ENCODE assay signal across 8 mouse cellular contexts in genomic region chr5:104458832-104459705, GRCm38 (mm10). TPM values are rescaled to one million over a fixed set of nuclear protein-coding genes. Genes with fewer than 3 reads are reported as not detected.
DNase-seq lines count a peak whose midpoint lies in the region; ATAC-seq and TF ChIP-seq lines count a peak whose summit lies in the region.

TSS of gene Pkd2 (plus strand) at chr5:104459450.

- 12% methylated on average over 46 of the region's 46 CpGs for WGBS in bone marrow, adult 2 months
- 13% methylated on average over 38 of the region's 46 CpGs for WGBS in heart, embryonic 11.5 days (ENCODE audit: insufficient replicate concordance)
- 9% methylated on average over 46 of the region's 46 CpGs for WGBS in kidney, embryonic 15.5 days
- WGBS in liver, embryonic 11.5 days = 10% methylated on average over 46 of the region's 46 CpGs
- WGBS in midbrain, postnatal 0 days = 13% methylated on average over 38 of the region's 46 CpGs

- no peaks in the 10 kb centered on the region for H3K27me3 ChIP-seq in heart, embryonic 11.5 days (ENCODE audit: control insufficient read depth, insufficient read depth, low read length)
- no peaks in the 10 kb centered on the region for H3K27me3 ChIP-seq in kidney, embryonic 15.5 days
- H3K27me3 ChIP-seq in liver, embryonic 11.5 days (replicated peaks; ENCODE audit: control insufficient read depth, insufficient read depth, low read length) = peaks cover 12% of the 10 kb centered on the region; the same call in 1 of the 2 replicates
- H3K27me3 ChIP-seq in midbrain, postnatal 0 days (ENCODE audit: insufficient read depth, low read length) = no peaks in the 10 kb centered on the region

- no peaks in the 10 kb centered on the region for H3K9me3 ChIP-seq in heart, embryonic 11.5 days (replicated peaks; ENCODE audit: control insufficient read depth, low read length)
- H3K9me3 ChIP-seq in kidney, embryonic 15.5 days (replicated peaks) = no peaks in the 10 kb centered on the region
- H3K9me3 ChIP-seq in liver, embryonic 11.5 days (ENCODE audit: control insufficient read depth, low read length) = no peaks in the 10 kb centered on the region
- H3K9me3 ChIP-seq in midbrain, postnatal 0 days (ENCODE audit: low read length) = no peaks in the 10 kb centered on the region

- no peak within 1 kb of the TSS; the same call in 1 of the 2 replicates for H3K27ac ChIP-seq in bone marrow, adult 2 months (ENCODE audit: control insufficient read depth, insufficient read depth, low read depth, low read length, poor library complexity)
- peak within 1 kb of the TSS; percentile 89 for H3K27ac ChIP-seq in embryonic fibroblast, embryonic 13.5 days (ENCODE audit: insufficient read depth, low read length)
- H3K27ac ChIP-seq in heart, embryonic 11.5 days (ENCODE audit: low read depth, low read length) = peak within 1 kb of the TSS; percentile 86
- H3K27ac ChIP-seq in kidney, embryonic 15.5 days = peak within 1 kb of the TSS; percentile 95
- peak within 1 kb of the TSS; percentile 9; the same call in 1 of the 2 replicates for H3K27ac ChIP-seq in liver, embryonic 11.5 days (ENCODE audit: low read depth, low read length)
- H3K27ac ChIP-seq in midbrain, postnatal 0 days (ENCODE audit: low read depth, low read length) = peak within 1 kb of the TSS; percentile 98

- peak within 1 kb of the TSS; percentile 95 for H3K9ac ChIP-seq in heart, embryonic 11.5 days (ENCODE audit: low read depth, low read length)
- peak within 1 kb of the TSS; percentile 96 for H3K9ac ChIP-seq in kidney, embryonic 15.5 days
- H3K9ac ChIP-seq in liver, embryonic 11.5 days (ENCODE audit: low read depth, low read length) = peak within 1 kb of the TSS; percentile 63
- peak within 1 kb of the TSS; percentile 99 for H3K9ac ChIP-seq in midbrain, postnatal 0 days (replicated peaks; ENCODE audit: low read length, poor library complexity, severe bottlenecking)

- no peak for TF ChIP-seq POLR2A in bone marrow, adult 2 months (IDR thresholded peaks at IDR 0.05; ENCODE audit: borderline replicate concordance, control insufficient read depth, low read depth, low read length)
- peak; percentile 74 for TF ChIP-seq POLR2A in embryonic fibroblast, embryonic 13.5 days (IDR thresholded peaks at IDR 0.05; ENCODE audit: low read depth, low read length)

- peak within 1 kb of the TSS; percentile 74 for H3K4me2 ChIP-seq in heart, embryonic 11.5 days
- H3K4me2 ChIP-seq in kidney, embryonic 15.5 days = peak within 1 kb of the TSS; percentile 78
- H3K4me2 ChIP-seq in liver, embryonic 11.5 days = peak within 1 kb of the TSS; percentile 78
- H3K4me2 ChIP-seq in midbrain, postnatal 0 days (ENCODE audit: low read depth, low read length, poor library complexity, severe bottlenecking) = peak within 1 kb of the TSS; percentile 86

- H3K36me3 ChIP-seq in heart, embryonic 11.5 days (ENCODE audit: control insufficient read depth, insufficient read depth, low read length) = no peaks in the 10 kb centered on the region
- peaks cover 21% of the 10 kb centered on the region for H3K36me3 ChIP-seq in kidney, embryonic 15.5 days
- H3K36me3 ChIP-seq in liver, embryonic 11.5 days (ENCODE audit: control insufficient read depth, insufficient read depth, low read length) = no peaks in the 10 kb centered on the region
- H3K36me3 ChIP-seq in midbrain, postnatal 0 days (ENCODE audit: insufficient read depth, low read length) = no peaks in the 10 kb centered on the region

- TF ChIP-seq CTCF in bone marrow, adult 2 months (IDR thresholded peaks at IDR 0.05; ENCODE audit: control insufficient read depth, insufficient read depth, low read length) = no peak
- TF ChIP-seq CTCF in embryonic fibroblast, embryonic 13.5 days (IDR thresholded peaks at IDR 0.05; ENCODE audit: borderline replicate concordance, insufficient read depth, low read length) = no peak
- TF ChIP-seq CTCF in midbrain, postnatal 0 days (IDR thresholded peaks at IDR 0.05) = no peak

- peak; percentile 84 for ATAC-seq in heart, embryonic 11.5 days (replicated peaks; ENCODE audit: insufficient number of reproducible peaks, low FRiP score, low TSS enrichment)
- peak; percentile 94 for ATAC-seq in kidney, embryonic 15.5 days (replicated peaks; ENCODE audit: low FRiP score)
- ATAC-seq in liver, embryonic 11.5 days (replicated peaks; ENCODE audit: low FRiP score) = peak; percentile 82
- ATAC-seq in midbrain, postnatal 0 days (ENCODE audit: low FRiP score) = peak; percentile 86

- no peaks in the 10 kb centered on the region for H3K4me1 ChIP-seq in bone marrow, adult 2 months (ENCODE audit: control insufficient read depth, insufficient read depth, low read length)
- H3K4me1 ChIP-seq in embryonic fibroblast, embryonic 13.5 days (ENCODE audit: control insufficient read depth, insufficient read depth, low read length) = peaks cover 4% of the 10 kb centered on the region
- peaks cover 4% of the 10 kb centered on the region for H3K4me1 ChIP-seq in heart, embryonic 11.5 days (ENCODE audit: control insufficient read depth, insufficient read depth, low read length)
- H3K4me1 ChIP-seq in kidney, embryonic 15.5 days = peaks cover 16% of the 10 kb centered on the region
- H3K4me1 ChIP-seq in liver, embryonic 11.5 days (replicated peaks; ENCODE audit: control insufficient read depth, insufficient read depth, low read length) = no peaks in the 10 kb centered on the region
- peaks cover 6% of the 10 kb centered on the region; the same call in 1 of the 2 replicates for H3K4me1 ChIP-seq in midbrain, postnatal 0 days (ENCODE audit: insufficient read depth, low read length)

- peak within 1 kb of the TSS; percentile 68 for H3K4me3 ChIP-seq in bone marrow, adult 2 months (replicated peaks; ENCODE audit: control insufficient read depth, low read depth, low read length)
- peak within 1 kb of the TSS; percentile 81 for H3K4me3 ChIP-seq in embryonic fibroblast, embryonic 13.5 days (ENCODE audit: insufficient read depth, low read length)
- H3K4me3 ChIP-seq in heart, embryonic 11.5 days (ENCODE audit: low read depth, low read length) = peak within 1 kb of the TSS; percentile 86
- H3K4me3 ChIP-seq in kidney, embryonic 15.5 days (replicated peaks) = peak within 1 kb of the TSS; percentile 93
- H3K4me3 ChIP-seq in liver, embryonic 11.5 days (ENCODE audit: low read depth, low read length) = peak within 1 kb of the TSS; percentile 68
- H3K4me3 ChIP-seq in midbrain, postnatal 0 days (ENCODE audit: low read depth, low read length) = peak within 1 kb of the TSS; percentile 87

- DNase-seq in 416B (ENCODE audit: low read depth) = peak; percentile 56
- peak; percentile 82 for DNase-seq in liver, embryonic 11.5 days (ENCODE audit: low spot score)
- DNase-seq in midbrain, postnatal 0 days (ENCODE audit: low spot score) = peak; percentile 72
- peak; percentile 59 for DNase-seq in testis, postnatal 14 days (ENCODE audit: low spot score)

RNA-seq across cellular contexts. Expression of gene Pkd2, which starts in this region (rescaled TPM):
- 1.5 and 3.3 TPM in 2 replicates for polyA plus RNA-seq in bone marrow, adult 2 months (2011; ENCODE audit: insufficient read depth, insufficient read length, low replicate concordance, missing spikeins)
- 108 and 119 TPM in 2 replicates for polyA plus RNA-seq in embryonic fibroblast, embryonic 13.5 days (2011; ENCODE audit: insufficient read length, low read depth, missing spikeins)
- polyA plus RNA-seq in heart, embryonic 11.5 days (2014; fragmentation: Nextera tagmentation; extraction: Ambion mirVana) = 10.9 and 11.4 TPM in 2 replicates
- polyA plus RNA-seq in kidney, embryonic 15.5 days (2015; fragmentation: Nextera tagmentation; extraction: Ambion mirVana) = 16.5 and 18.5 TPM in 2 replicates
- 6.8 and 6.9 TPM in 2 replicates for polyA plus RNA-seq in liver, embryonic 11.5 days (2014; fragmentation: Nextera tagmentation; extraction: Ambion mirVana)
- 25.8 and 29.1 TPM in 2 replicates for total RNA-seq in midbrain, postnatal 0 days (2014; rRNA removed)
- polyA plus RNA-seq in midbrain, postnatal 0 days (2015; fragmentation: Nextera tagmentation; extraction: Ambion mirVana) = 4.8 and 5.2 TPM in 2 replicates
